Mouse (Mus musculus): ENCODE results near the gene Nt5dc3. TPM values are rescaled to one million over a fixed set of nuclear protein-coding genes. Genes with fewer than 3 reads are reported as not detected.

Gene Nt5dc3
- polyA plus RNA-seq, 1 experiment from 2014 or later = 2.2 TPM

GRCm38 (mm10) chr10:86836784-86837183 is 58.0 kb downstream of the Nt5dc3 start:
- no peak overlapping the region for H3K9ac ChIP-seq (ENCODE audit: low read length)
- H3K4me3 ChIP-seq (ENCODE audit: low read depth, low read length) = no peak overlapping the region
- WGBS = 86% methylated on average over 4 of the region's 4 CpGs
- no peak for ATAC-seq (ENCODE audit: insufficient read depth, low FRiP score, low TSS enrichment)
- no peak overlapping the region for H3K4me2 ChIP-seq (ENCODE audit: low read depth)
- no peaks in the 10 kb centered on the region for H3K9me3 ChIP-seq (ENCODE audit: control insufficient read depth, low read length)
- no peak for DNase-seq (ENCODE audit: low spot score)
- no peak overlapping the region for H3K27ac ChIP-seq (ENCODE audit: low read depth, low read length)
- H3K4me1 ChIP-seq (ENCODE audit: control insufficient read depth, insufficient read depth, low read length) = no peaks in the 10 kb centered on the region; the same call in 1 of the 2 replicates
- H3K27me3 ChIP-seq (ENCODE audit: control insufficient read depth, insufficient read depth, low read length) = no peaks in the 10 kb centered on the region
- H3K36me3 ChIP-seq (ENCODE audit: control insufficient read depth, insufficient read depth, low read length) = no peaks in the 10 kb centered on the region

GRCm38 (mm10) chr10:86838827-86839226 is 60.0 kb downstream of the Nt5dc3 start:
- H3K36me3 ChIP-seq (ENCODE audit: control insufficient read depth, insufficient read depth, low read length) = no peaks in the 10 kb centered on the region
- H3K4me1 ChIP-seq (ENCODE audit: control insufficient read depth, insufficient read depth, low read length) = no peaks in the 10 kb centered on the region
- WGBS = 88% methylated on average over 6 of the region's 6 CpGs
- no peak overlapping the region for H3K4me3 ChIP-seq (ENCODE audit: low read depth, low read length)
- H3K9ac ChIP-seq (ENCODE audit: low read length) = no peak overlapping the region
- H3K27me3 ChIP-seq (ENCODE audit: control insufficient read depth, insufficient read depth, low read length) = no peaks in the 10 kb centered on the region
- H3K4me2 ChIP-seq (ENCODE audit: low read depth) = no peak overlapping the region
- ATAC-seq (ENCODE audit: insufficient read depth, low FRiP score, low TSS enrichment) = no peak
- no peak overlapping the region for H3K27ac ChIP-seq (ENCODE audit: low read depth, low read length)
- H3K9me3 ChIP-seq (ENCODE audit: control insufficient read depth, low read length) = no peaks in the 10 kb centered on the region
- DNase-seq (ENCODE audit: low spot score) = no peak

- 85% methylated on average over 5 of the region's 5 CpGs for WGBS
- no peaks in the 10 kb centered on the region for H3K36me3 ChIP-seq (ENCODE audit: control insufficient read depth, insufficient read depth, low read length)
- ATAC-seq (ENCODE audit: insufficient read depth, low FRiP score, low TSS enrichment) = no peak
These were observed 63.9 kb downstream of the Nt5dc3 start for GRCm38 (mm10) chr10:86842659-86843058.

GRCm38 (mm10) chr10:86846926-86847467 is 68.2 kb downstream of the Nt5dc3 start:
- no peak overlapping the region for H3K9ac ChIP-seq (ENCODE audit: low read length)
- H3K4me1 ChIP-seq (ENCODE audit: control insufficient read depth, insufficient read depth, low read length) = no peaks in the 10 kb centered on the region
- no peak overlapping the region for H3K27ac ChIP-seq (ENCODE audit: low read depth, low read length)
- 70% methylated on average over 9 of the region's 9 CpGs for WGBS
- H3K4me2 ChIP-seq (ENCODE audit: low read depth) = no peak overlapping the region
- H3K9me3 ChIP-seq (ENCODE audit: control insufficient read depth, low read length) = no peaks in the 10 kb centered on the region
- H3K27me3 ChIP-seq (ENCODE audit: control insufficient read depth, insufficient read depth, low read length) = no peaks in the 10 kb centered on the region
- no peak for DNase-seq (ENCODE audit: low spot score)
- no peak overlapping the region for H3K4me3 ChIP-seq (ENCODE audit: low read depth, low read length)
- no peak for ATAC-seq (ENCODE audit: insufficient read depth, low FRiP score, low TSS enrichment)
- H3K36me3 ChIP-seq (ENCODE audit: control insufficient read depth, insufficient read depth, low read length) = no peaks in the 10 kb centered on the region

More at GRCm38 (mm10) chr10:86842659-86843058, 63.9 kb downstream of the Nt5dc3 start:
- no peak overlapping the region for H3K4me3 ChIP-seq (ENCODE audit: low read depth, low read length)
- H3K27me3 ChIP-seq (ENCODE audit: control insufficient read depth, insufficient read depth, low read length) = no peaks in the 10 kb centered on the region
- no peaks in the 10 kb centered on the region for H3K9me3 ChIP-seq (ENCODE audit: control insufficient read depth, low read length)
- H3K4me2 ChIP-seq (ENCODE audit: low read depth) = no peak overlapping the region
- no peak overlapping the region for H3K27ac ChIP-seq (ENCODE audit: low read depth, low read length)
- no peak for DNase-seq (ENCODE audit: low spot score)
- no peaks in the 10 kb centered on the region for H3K4me1 ChIP-seq (ENCODE audit: control insufficient read depth, insufficient read depth, low read length)
- H3K9ac ChIP-seq (ENCODE audit: low read length) = no peak overlapping the region

- Histone ChIP-seq H3K4me3 (ENCODE audit: low read depth, low read length) (no peak overlapping the region), H3K4me2 (ENCODE audit: low read depth) (no peak overlapping the region), H3K9ac (ENCODE audit: low read length) (no peak overlapping the region), H3K27me3 (ENCODE audit: control insufficient read depth, insufficient read depth, low read length) (no peaks in the 10 kb centered on the region), H3K27ac (ENCODE audit: low read depth, low read length) (no peak overlapping the region), H3K36me3 (ENCODE audit: control insufficient read depth, insufficient read depth, low read length) (no peaks in the 10 kb centered on the region), H3K4me1 (ENCODE audit: control insufficient read depth, insufficient read depth, low read length) (no peaks in the 10 kb centered on the region), H3K9me3 (ENCODE audit: control insufficient read depth, low read length) (no peaks in the 10 kb centered on the region)
- WGBS = 85% methylated on average over 4 of the region's 4 CpGs
- ATAC-seq (ENCODE audit: insufficient read depth, low FRiP score, low TSS enrichment) (no peak), DNase-seq (ENCODE audit: low spot score) (no peak)
These were observed 70.3 kb downstream of the Nt5dc3 start for GRCm38 (mm10) chr10:86849087-86849486.

DNA sequence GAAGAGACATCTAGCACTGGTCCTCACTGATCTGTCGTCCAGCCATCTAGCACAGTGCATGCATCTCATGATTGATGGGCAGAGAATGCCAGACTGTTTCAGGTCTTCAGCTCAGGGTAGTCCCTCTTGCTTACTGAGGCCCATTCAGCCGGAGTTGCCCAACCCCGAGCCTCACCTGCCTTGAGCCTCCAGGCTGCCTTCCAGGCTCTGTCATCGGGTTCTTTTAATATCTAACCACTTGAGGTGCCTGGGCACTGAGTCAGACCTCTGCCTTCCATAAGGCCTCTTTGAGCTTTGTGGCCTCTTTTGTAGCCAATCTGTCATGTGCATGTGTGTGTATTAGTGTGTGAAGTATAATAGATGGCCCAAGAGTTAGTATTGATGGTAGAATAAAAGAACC is 70.7 kb downstream of the Nt5dc3 start:
- 77% methylated on average over 4 of the region's 4 CpGs for WGBS

DNA sequence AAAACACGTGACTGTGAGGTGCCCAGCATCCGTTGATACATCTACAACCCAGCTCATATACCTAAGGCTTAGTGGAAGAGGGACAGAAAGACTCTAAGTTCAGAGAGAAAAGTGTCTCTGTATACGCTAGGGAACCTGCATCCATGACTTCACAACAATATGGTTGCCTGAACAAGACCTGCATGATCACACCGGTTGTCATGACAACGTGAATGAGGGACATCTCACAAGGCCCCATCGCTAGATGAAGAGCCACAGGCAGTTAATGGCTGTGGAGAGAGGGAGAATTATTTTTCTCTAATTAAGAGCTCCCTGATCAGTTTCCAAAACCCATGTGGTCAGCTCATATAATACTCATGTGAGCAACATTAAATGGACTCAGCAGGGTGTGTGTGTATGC is 73.4 kb downstream of the Nt5dc3 start:
- ATAC-seq (ENCODE audit: insufficient read depth, low FRiP score, low TSS enrichment) (no peak), DNase-seq (ENCODE audit: low spot score) (no peak)
- Histone ChIP-seq H3K36me3 (ENCODE audit: control insufficient read depth, insufficient read depth, low read length) (no peaks in the 10 kb centered on the region), H3K4me2 (ENCODE audit: low read depth) (no peak overlapping the region), H3K27ac (ENCODE audit: low read depth, low read length) (no peak overlapping the region), H3K4me1 (ENCODE audit: control insufficient read depth, insufficient read depth, low read length) (no peaks in the 10 kb centered on the region), H3K9ac (ENCODE audit: low read length) (no peak overlapping the region), H3K4me3 (ENCODE audit: low read depth, low read length) (no peak overlapping the region), H3K27me3 (ENCODE audit: control insufficient read depth, insufficient read depth, low read length) (no peaks in the 10 kb centered on the region), H3K9me3 (ENCODE audit: control insufficient read depth, low read length) (no peaks in the 10 kb centered on the region)
- WGBS = 79% methylated on average over 6 of the region's 6 CpGs

More for the DNA sequence above, 70.7 kb downstream of the Nt5dc3 start:
- no peaks in the 10 kb centered on the region for H3K9me3 ChIP-seq (ENCODE audit: control insufficient read depth, low read length)
- ATAC-seq (ENCODE audit: insufficient read depth, low FRiP score, low TSS enrichment) (no peak), DNase-seq (ENCODE audit: low spot score) (no peak)
- H3K4me1 ChIP-seq (ENCODE audit: control insufficient read depth, insufficient read depth, low read length) = no peaks in the 10 kb centered on the region
- no peak overlapping the region for H3K4me3 ChIP-seq (ENCODE audit: low read depth, low read length)
- no peak overlapping the region for H3K9ac ChIP-seq (ENCODE audit: low read length)
- H3K4me2 ChIP-seq (ENCODE audit: low read depth) = no peak overlapping the region
- no peaks in the 10 kb centered on the region for H3K27me3 ChIP-seq (ENCODE audit: control insufficient read depth, insufficient read depth, low read length)
- no peak overlapping the region for H3K27ac ChIP-seq (ENCODE audit: low read depth, low read length)
- H3K36me3 ChIP-seq (ENCODE audit: control insufficient read depth, insufficient read depth, low read length) = no peaks in the 10 kb centered on the region

GRCm38 (mm10) chr10:86853433-86853832 is 74.6 kb downstream of the Nt5dc3 start:
- Histone ChIP-seq H3K4me3 (ENCODE audit: low read depth, low read length) (no peak overlapping the region), H3K4me1 (ENCODE audit: control insufficient read depth, insufficient read depth, low read length) (no peaks in the 10 kb centered on the region), H3K36me3 (ENCODE audit: control insufficient read depth, insufficient read depth, low read length) (no peaks in the 10 kb centered on the region), H3K27me3 (ENCODE audit: control insufficient read depth, insufficient read depth, low read length) (no peaks in the 10 kb centered on the region), H3K27ac (ENCODE audit: low read depth, low read length) (no peak overlapping the region), H3K9ac (ENCODE audit: low read length) (no peak overlapping the region), H3K4me2 (ENCODE audit: low read depth) (no peak overlapping the region), H3K9me3 (ENCODE audit: control insufficient read depth, low read length) (no peaks in the 10 kb centered on the region)
- ATAC-seq (ENCODE audit: insufficient read depth, low FRiP score, low TSS enrichment) (no peak), DNase-seq (ENCODE audit: low spot score) (no peak)
- WGBS = 79% methylated on average over 3 of the region's 3 CpGs

- Histone ChIP-seq H3K9me3 (ENCODE audit: control insufficient read depth, low read length) (no peaks in the 10 kb centered on the region), H3K4me3 (ENCODE audit: low read depth, low read length) (no peak overlapping the region), H3K36me3 (ENCODE audit: control insufficient read depth, insufficient read depth, low read length) (no peaks in the 10 kb centered on the region), H3K4me2 (ENCODE audit: low read depth) (no peak overlapping the region), H3K4me1 (ENCODE audit: control insufficient read depth, insufficient read depth, low read length) (no peaks in the 10 kb centered on the region), H3K27ac (ENCODE audit: low read depth, low read length) (no peak overlapping the region), H3K9ac (ENCODE audit: low read length) (no peak overlapping the region), H3K27me3 (ENCODE audit: control insufficient read depth, insufficient read depth, low read length) (no peaks in the 10 kb centered on the region)
- 81% methylated on average over 4 of the region's 4 CpGs for WGBS
- ATAC-seq (ENCODE audit: insufficient read depth, low FRiP score, low TSS enrichment) = no peak
- DNase-seq (ENCODE audit: low spot score) = no peak
These were observed 81.6 kb downstream of the Nt5dc3 start for GRCm38 (mm10) chr10:86860396-86860795.
